In the genomic region with DNA sequence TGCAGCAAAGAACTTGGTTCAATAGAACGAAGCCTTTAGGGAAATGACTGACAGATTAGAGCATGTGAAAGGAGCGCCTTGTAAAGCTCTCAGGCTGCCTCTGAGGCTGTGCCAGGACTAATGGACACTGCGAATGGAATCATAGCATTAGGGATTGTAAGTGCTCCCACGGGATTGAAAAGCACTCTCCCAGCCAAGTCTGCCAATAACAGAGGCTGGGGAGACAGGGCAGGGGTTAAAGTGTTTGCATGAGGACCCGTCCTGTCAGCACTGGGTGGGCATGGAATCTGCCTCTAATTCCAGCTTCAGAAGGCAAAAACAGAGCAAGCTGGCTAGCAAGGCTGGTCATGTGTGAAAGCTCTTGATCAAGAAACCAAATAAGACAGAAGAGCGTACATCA, we compare ENCODE assay signal across 16 mouse cellular contexts. TPM values are rescaled to one million over a fixed set of nuclear protein-coding genes. Genes with fewer than 3 reads are reported as not detected.
DNase-seq lines count a peak whose midpoint lies in the region; ATAC-seq lines count a peak whose summit lies in the region.
"Had no signal": no experiment of that assay in that cellular context is flagged by ENCODE, and none has a peak within 500 bp of the region (broad histone marks: within the 10 kb centered on the region; RNA-seq: fewer than 3 reads in every experiment).

No protein-coding gene starts in this region.

- peaks cover 47% of the 10 kb centered on the region for H3K4me1 ChIP-seq in forebrain, embryonic 13.5 days
- H3K4me1 ChIP-seq in liver, embryonic 16.5 days (ENCODE audit: control insufficient read depth, low read depth, low read length) = peaks cover 23% of the 10 kb centered on the region
- peaks cover 3% of the 10 kb centered on the region for H3K4me1 ChIP-seq in intestine, embryonic 15.5 days (replicated peaks)

- H3K36me3 ChIP-seq in forebrain, embryonic 13.5 days (ENCODE audit: poor library complexity, severe bottlenecking) = peaks cover 34% of the 10 kb centered on the region
- H3K36me3 ChIP-seq in liver, embryonic 16.5 days (ENCODE audit: control insufficient read depth, insufficient read depth) = peaks cover 16% of the 10 kb centered on the region
- H3K36me3 ChIP-seq in intestine, embryonic 15.5 days = peaks cover 4% of the 10 kb centered on the region; the same call in 1 of the 2 replicates

- H3K27me3 ChIP-seq in forebrain, embryonic 13.5 days = no peaks in the 10 kb centered on the region
- H3K27me3 ChIP-seq in liver, embryonic 16.5 days (ENCODE audit: control insufficient read depth, insufficient read depth, low read depth, low read length) = no peaks in the 10 kb centered on the region
- H3K27me3 ChIP-seq in intestine, embryonic 15.5 days (replicated peaks) = no peaks in the 10 kb centered on the region
- H3K27me3 ChIP-seq: Patski had no signal

- peak; percentile 28 for DNase-seq in left cerebral cortex, postnatal 4 days
- no peak for DNase-seq in left cerebral cortex, adult 11 months (ENCODE audit: low spot score)
- peak; percentile 48 for DNase-seq in retina, embryonic 14.5 days (ENCODE audit: low spot score)
- no peak for DNase-seq in adrenal gland, postnatal 25 days
- DNase-seq: adrenal gland, postnatal 10 days; cerebellum, postnatal 10 days; gastrocnemius, postnatal 14 days; heart, postnatal 14 days; kidney, adult 9 months; layer of hippocampus, postnatal 36 days; thymus, postnatal 14 days had no signal

- 19% methylated on average over 6 of the region's 6 CpGs for WGBS in forebrain, embryonic 13.5 days
- WGBS in liver, embryonic 16.5 days (ENCODE audit: insufficient replicate concordance) = 83% methylated on average over 6 of the region's 6 CpGs
- 67% methylated on average over 6 of the region's 6 CpGs for WGBS in intestine, embryonic 15.5 days

- intact Hi-C loops in left cerebral cortex, postnatal 4 days (cut with DNase I) = loop anchor here (10.0 kb wide), 1 partner anchor 259 kb away; no protein-coding TSS in a partner anchor

- H3K9ac ChIP-seq in forebrain, embryonic 13.5 days = no peak overlapping the region
- peak overlapping the region; percentile 31; the same call in 1 of the 2 replicates for H3K9ac ChIP-seq in liver, embryonic 16.5 days (ENCODE audit: low read depth, low read length)
- H3K9ac ChIP-seq in intestine, embryonic 15.5 days = no peak overlapping the region
- H3K9ac ChIP-seq: embryonic facial prominence, embryonic 13.5 days had no signal

- H3K27ac ChIP-seq in forebrain, embryonic 13.5 days = peak overlapping the region; percentile 68
- H3K27ac ChIP-seq in liver, embryonic 16.5 days (ENCODE audit: low read length) = 0 out of 2 replicates have a peak overlapping the region, but pooled peaks have one; percentile 29
- no peak overlapping the region for H3K27ac ChIP-seq in intestine, embryonic 15.5 days
- H3K27ac ChIP-seq: embryonic facial prominence, embryonic 13.5 days had no signal

- no peaks in the 10 kb centered on the region for H3K9me3 ChIP-seq in forebrain, embryonic 13.5 days (replicated peaks)
- H3K9me3 ChIP-seq in liver, embryonic 16.5 days (replicated peaks; ENCODE audit: control insufficient read depth, low read length) = no peaks in the 10 kb centered on the region
- no peaks in the 10 kb centered on the region for H3K9me3 ChIP-seq in intestine, embryonic 15.5 days
- H3K9me3 ChIP-seq: embryonic facial prominence, embryonic 13.5 days had no signal

- ATAC-seq in forebrain, embryonic 13.5 days = peak; percentile 29
- no peak for ATAC-seq in liver, embryonic 16.5 days (ENCODE audit: low read depth)
- ATAC-seq in intestine, embryonic 15.5 days = no peak
- ATAC-seq: Patski had no signal

- no peak overlapping the region for H3K4me3 ChIP-seq in forebrain, embryonic 13.5 days
- H3K4me3 ChIP-seq in liver, embryonic 16.5 days (ENCODE audit: low read depth, low read length) = peak overlapping the region; percentile 95
- H3K4me3 ChIP-seq in intestine, embryonic 15.5 days (replicated peaks) = no peak overlapping the region
- H3K4me3 ChIP-seq: embryonic facial prominence, embryonic 13.5 days had no signal

- H3K4me2 ChIP-seq in forebrain, embryonic 13.5 days = peak overlapping the region; percentile 71
- peak overlapping the region; percentile 77 for H3K4me2 ChIP-seq in liver, embryonic 16.5 days (ENCODE audit: low read depth, low read length)
- no peak overlapping the region for H3K4me2 ChIP-seq in intestine, embryonic 15.5 days (replicated peaks)
- H3K4me2 ChIP-seq: embryonic facial prominence, embryonic 13.5 days had no signal

RNA-seq across cellular contexts. Expression of a gene that starts 3.9 kb away (rescaled TPM):
- 10 to 100 TPM; 15.8 to 16.9 TPM for total RNA-seq in left cerebral cortex, postnatal 4 days (2021)
- 16.7 and 18.9 TPM in 2 replicates for polyA plus RNA-seq in forebrain, embryonic 13.5 days (2015; fragmentation: Nextera tagmentation; extraction: Ambion mirVana)
- polyA plus RNA-seq in liver, embryonic 16.5 days (2015; fragmentation: Nextera tagmentation; extraction: Ambion mirVana) = 16.3 and 17.3 TPM in 2 replicates
- 3.5 and 4.1 TPM in 2 replicates for polyA plus RNA-seq in intestine, embryonic 15.5 days (2015; fragmentation: Nextera tagmentation; extraction: Ambion mirVana)
- total RNA-seq in adrenal gland, postnatal 25 days (2021) = 4.9 and 5.4 TPM in 2 replicates

RNA-seq across cellular contexts. Expression of a gene that starts 18.8 kb away (rescaled TPM):
- 10 to 100 TPM; 40.8 to 45.0 TPM for total RNA-seq in left cerebral cortex, postnatal 4 days (2021)
- 55.0 and 60.6 TPM in 2 replicates for polyA plus RNA-seq in forebrain, embryonic 13.5 days (2015; fragmentation: Nextera tagmentation; extraction: Ambion mirVana)
- 26.8 and 27.1 TPM in 2 replicates for polyA plus RNA-seq in liver, embryonic 16.5 days (2015; fragmentation: Nextera tagmentation; extraction: Ambion mirVana)
- polyA plus RNA-seq in intestine, embryonic 15.5 days (2015; fragmentation: Nextera tagmentation; extraction: Ambion mirVana) = 53.0 and 55.1 TPM in 2 replicates
- total RNA-seq in adrenal gland, postnatal 25 days (2021) = 46.7 and 48.9 TPM in 2 replicates

RNA-seq across cellular contexts. Expression of a gene that starts 36.6 kb away (rescaled TPM):
- total RNA-seq in left cerebral cortex, postnatal 4 days (2021) = 10 to 100 TPM; 32.1 to 35.4 TPM
- polyA plus RNA-seq in forebrain, embryonic 13.5 days (2015; fragmentation: Nextera tagmentation; extraction: Ambion mirVana) = 28.4 and 30.5 TPM in 2 replicates
- 6.4 and 10.8 TPM in 2 replicates for polyA plus RNA-seq in liver, embryonic 16.5 days (2015; fragmentation: Nextera tagmentation; extraction: Ambion mirVana)
- 42.6 and 44.5 TPM in 2 replicates for polyA plus RNA-seq in intestine, embryonic 15.5 days (2015; fragmentation: Nextera tagmentation; extraction: Ambion mirVana)
- total RNA-seq in adrenal gland, postnatal 25 days (2021) = 134 and 159 TPM in 2 replicates

Comparison
In these comparisons a context has a peak if more than half of its experiments do, and no peak if none do; other contexts are left out.
1. DNase-seq: peak in left cerebral cortex, postnatal 4 days (single experiment) and retina, embryonic 14.5 days (single experiment); none in left cerebral cortex, adult 11 months (single experiment) and adrenal gland, postnatal 25 days (single experiment).